Comparison of ENCODE assay signal across 33 mouse cellular contexts in genomic region chr13:43469607-43470006, GRCm38 (mm10).
"Had no signal": no experiment of that assay in that cellular context is flagged by ENCODE, and none has a peak within 500 bp of the region (broad histone marks: within the 10 kb centered on the region; RNA-seq: fewer than 3 reads in every experiment).

No protein-coding gene starts in this region.

- H3K4me3 ChIP-seq: heart, embryonic 10.5 days; heart, embryonic 12.5 days; heart, embryonic 13.5 days; heart, embryonic 15.5 days; hindbrain, embryonic 10.5 days; hindbrain, embryonic 12.5 days; hindbrain, embryonic 13.5 days; hindbrain, embryonic 15.5 days; intestine, embryonic 15.5 days; kidney, embryonic 15.5 days; layer of hippocampus, adult 2 months had no signal

- H3K9me3 ChIP-seq: heart, embryonic 10.5 days; heart, embryonic 12.5 days; heart, embryonic 13.5 days; heart, embryonic 15.5 days; hindbrain, embryonic 15.5 days; intestine, embryonic 15.5 days; kidney, embryonic 15.5 days had no signal

- H3K9ac ChIP-seq: heart, embryonic 12.5 days; heart, embryonic 13.5 days; heart, embryonic 15.5 days; hindbrain, embryonic 12.5 days; hindbrain, embryonic 13.5 days; hindbrain, embryonic 14.5 days; hindbrain, embryonic 15.5 days; intestine, embryonic 15.5 days; kidney, embryonic 15.5 days had no signal

- H3K36me3 ChIP-seq: heart, embryonic 12.5 days; heart, embryonic 15.5 days; hindbrain, embryonic 12.5 days; hindbrain, embryonic 15.5 days had no signal

- ATAC-seq: hindbrain, embryonic 16.5 days; hindbrain, postnatal 0 days; intestine, embryonic 15.5 days; intestine, embryonic 16.5 days; intestine, postnatal 0 days had no signal

- H3K4me2 ChIP-seq: heart, embryonic 12.5 days; heart, embryonic 13.5 days; heart, embryonic 15.5 days; hindbrain, embryonic 12.5 days; hindbrain, embryonic 13.5 days; hindbrain, embryonic 14.5 days; hindbrain, embryonic 15.5 days; intestine, embryonic 15.5 days; kidney, embryonic 15.5 days had no signal

- H3K27me3 ChIP-seq: heart, embryonic 12.5 days; heart, embryonic 13.5 days; heart, embryonic 15.5 days; hindbrain, embryonic 12.5 days; hindbrain, embryonic 13.5 days; hindbrain, embryonic 15.5 days; intestine, embryonic 15.5 days; kidney, embryonic 15.5 days had no signal

- H3K27ac ChIP-seq: heart, embryonic 10.5 days; heart, embryonic 13.5 days; heart, embryonic 15.5 days; hindbrain, embryonic 10.5 days; hindbrain, embryonic 12.5 days; hindbrain, embryonic 13.5 days; hindbrain, embryonic 14.5 days; hindbrain, embryonic 15.5 days; hindbrain, postnatal 0 days; intestine, embryonic 15.5 days; kidney, embryonic 15.5 days; kidney, postnatal 0 days; layer of hippocampus, adult 2 months had no signal

- DNase-seq: heart, postnatal 10 days; heart, postnatal 14 days; heart, postnatal 36 days; heart, postnatal 4 days; kidney, adult 11 months; kidney, adult 18-20 months; kidney, adult 2 months; kidney, adult 8-10 months; kidney, adult 9 months; kidney, postnatal 10 days; kidney, postnatal 14 days; kidney, postnatal 25 days; kidney, postnatal 36 days; kidney, postnatal 4 days; layer of hippocampus, adult 9-11 months; layer of hippocampus, postnatal 36 days had no signal
